Mouse (Mus musculus) olfactory bulb, adult 2 months (tissue): ENCODE measurements around the gene Azin2.

Experiments
- CTCF ChIP-seq: fragments of 200-500 bp; IDR thresholded peaks from 2 replicates; pipeline ENCODE4 v1.5.1; 2012; ENCODE audit warnings: low read depth, mild to moderate bottlenecking, low read length, moderate library complexity; ENCODE audit not compliant: insufficient read depth
- POLR2A ChIP-seq: fragments of 200-500 bp; IDR thresholded peaks from 2 replicates; pipeline ENCODE4 v1.6.1; 2012; ENCODE audit warnings: mild to moderate bottlenecking, low read depth, low read length, moderate library complexity; ENCODE audit not compliant: insufficient read depth

DNA sequence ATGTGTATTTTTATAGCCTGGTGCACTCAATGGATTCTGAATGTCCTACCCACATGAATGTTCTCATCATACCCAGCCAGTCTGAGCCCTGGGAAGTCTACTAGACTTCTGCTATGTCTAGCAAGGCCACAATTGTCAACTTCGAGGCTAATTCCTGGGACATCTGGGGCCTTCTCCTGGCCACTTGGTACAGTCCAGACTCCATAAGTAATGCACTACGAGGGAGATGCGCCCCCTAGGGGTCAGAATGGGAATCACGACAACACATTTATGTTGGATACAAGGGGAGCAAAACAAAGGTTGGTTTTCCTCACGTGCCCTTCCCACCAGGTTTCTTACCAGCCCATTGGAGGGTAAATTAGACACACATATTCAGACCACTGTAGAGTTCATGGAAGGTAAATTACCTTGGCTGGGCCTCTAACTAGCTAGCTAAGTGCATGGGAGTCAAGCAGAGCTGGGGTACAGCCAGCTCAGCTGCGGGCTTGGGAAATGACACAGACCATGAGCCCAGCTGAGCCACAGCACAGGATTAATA lies 14.0 kb downstream of the Azin2 start:
- TF ChIP-seq POLR2A (no peak), CTCF (peak; percentile 47; the same call in 1 of the 2 replicates)
